Mouse (Mus musculus): ENCODE results near the gene Spatc1l. TPM values are rescaled to one million over a fixed set of nuclear protein-coding genes. Genes with fewer than 3 reads are reported as not detected.

Gene Spatc1l
- polyA plus RNA-seq (2015; fragmentation: Nextera tagmentation; extraction: Ambion mirVana): 0.22 TPM in 1 of 2 replicates, not detected in the other

GRCm38 (mm10) chr10:76561972-76562371, at the start of gene Spatc1l:
Gene Spatc1l (plus strand): TSS chr10:76562272.
- 90% methylated on average over 10 of the region's 10 CpGs for WGBS
- H3K27ac ChIP-seq: no peak within 1 kb of the TSS

GRCm38 (mm10) chr10:76512965-76513583, 49.0 kb upstream of the Spatc1l start:
- Histone ChIP-seq H3K4me3 (no peak overlapping the region), H3K4me2 (no peak overlapping the region), H3K9me3 (replicated peaks) (no peaks in the 10 kb centered on the region), H3K4me1 (no peaks in the 10 kb centered on the region), H3K27me3 (no peaks in the 10 kb centered on the region), H3K27ac (no peak overlapping the region), H3K36me3 (ENCODE audit: poor library complexity, severe bottlenecking) (peaks cover 92% of the 10 kb centered on the region), H3K9ac (no peak overlapping the region)
- 38% methylated on average over 5 of the region's 5 CpGs for WGBS
- ATAC-seq: peak; percentile 67; the same call in 1 of the 2 replicates

More at GRCm38 (mm10) chr10:76561972-76562371, at the start of gene Spatc1l:
- Histone ChIP-seq H3K36me3 (ENCODE audit: poor library complexity, severe bottlenecking) (no peaks in the 10 kb centered on the region), H3K9ac (no peak within 1 kb of the TSS), H3K4me1 (no peaks in the 10 kb centered on the region), H3K4me2 (no peak within 1 kb of the TSS), H3K4me3 (no peak within 1 kb of the TSS), H3K27me3 (no peaks in the 10 kb centered on the region), H3K9me3 (replicated peaks) (no peaks in the 10 kb centered on the region)
- ATAC-seq: no peak

DNA sequence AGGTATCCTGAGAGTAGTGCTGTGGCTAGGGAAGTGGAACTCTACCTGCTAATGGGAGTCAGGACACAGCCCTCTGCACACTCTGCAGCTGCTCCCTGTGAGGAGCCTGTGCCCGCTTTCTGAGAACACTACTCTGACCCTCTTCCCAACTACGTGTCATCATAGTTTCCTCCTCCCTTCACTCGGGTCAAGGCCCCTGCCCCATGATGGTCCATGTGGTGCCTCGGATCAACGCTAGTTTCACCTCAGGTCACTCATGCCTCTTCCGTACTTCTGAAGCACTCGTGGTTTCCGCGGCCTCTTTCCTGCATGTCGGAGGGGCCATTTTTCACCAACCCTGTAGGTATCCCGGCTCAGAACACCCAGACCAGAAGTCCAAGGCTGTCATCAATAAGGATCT, 31.1 kb upstream of the Spatc1l start:
- Histone ChIP-seq H3K9ac (peak overlapping the region; percentile 66), H3K36me3 (ENCODE audit: poor library complexity, severe bottlenecking) (peaks cover 27% of the 10 kb centered on the region), H3K4me2 (peak overlapping the region; percentile 82), H3K4me3 (peak overlapping the region; percentile 68), H3K9me3 (replicated peaks) (no peaks in the 10 kb centered on the region), H3K4me1 (peaks cover 26% of the 10 kb centered on the region), H3K27ac (no peak overlapping the region), H3K27me3 (no peaks in the 10 kb centered on the region)
- WGBS: 2% methylated on average over 11 of the region's 11 CpGs
- peak; percentile 62 for ATAC-seq

GRCm38 (mm10) chr10:76531375-76531774, 30.7 kb upstream of the Spatc1l start, which contains the start of gene Lss:
Gene Lss (plus strand): TSS chr10:76531588.
- Histone ChIP-seq H3K9ac (peak within 1 kb of the TSS; percentile 82), H3K4me1 (peaks cover 26% of the 10 kb centered on the region), H3K4me3 (peak within 1 kb of the TSS; percentile 68), H3K4me2 (peak within 1 kb of the TSS; percentile 82), H3K9me3 (replicated peaks) (no peaks in the 10 kb centered on the region), H3K27ac (peak within 1 kb of the TSS; percentile 61), H3K36me3 (ENCODE audit: poor library complexity, severe bottlenecking) (peaks cover 32% of the 10 kb centered on the region), H3K27me3 (no peaks in the 10 kb centered on the region)
- peak; percentile 99 for ATAC-seq
- WGBS: 1% methylated on average over 37 of the region's 37 CpGs

- Histone ChIP-seq H3K4me2 (peak overlapping the region; percentile 82), H3K27me3 (no peaks in the 10 kb centered on the region), H3K9ac (peak overlapping the region; percentile 82), H3K4me1 (peaks cover 26% of the 10 kb centered on the region), H3K9me3 (replicated peaks) (no peaks in the 10 kb centered on the region), H3K4me3 (peak overlapping the region; percentile 68), H3K27ac (peak overlapping the region; percentile 61), H3K36me3 (ENCODE audit: poor library complexity, severe bottlenecking) (peaks cover 36% of the 10 kb centered on the region)
- peak; percentile 48; the same call in 1 of the 2 replicates for ATAC-seq
- under 1% methylated on average over 14 of the region's 14 CpGs for WGBS
These were observed 30.2 kb upstream of the Spatc1l start for GRCm38 (mm10) chr10:76531828-76532227.

- ATAC-seq: no peak
- no peak overlapping the region for H3K9ac ChIP-seq
- H3K4me3 ChIP-seq: no peak overlapping the region
- no peaks in the 10 kb centered on the region for H3K9me3 ChIP-seq (replicated peaks)
- peaks cover 73% of the 10 kb centered on the region for H3K36me3 ChIP-seq (ENCODE audit: poor library complexity, severe bottlenecking)
- 94% methylated on average over 7 of the region's 7 CpGs for WGBS
- no peak overlapping the region for H3K27ac ChIP-seq
- no peaks in the 10 kb centered on the region for H3K27me3 ChIP-seq
- H3K4me1 ChIP-seq: peaks cover 24% of the 10 kb centered on the region
- H3K4me2 ChIP-seq: no peak overlapping the region
These were observed 26.5 kb upstream of the Spatc1l start for GRCm38 (mm10) chr10:76535526-76535925.

DNA sequence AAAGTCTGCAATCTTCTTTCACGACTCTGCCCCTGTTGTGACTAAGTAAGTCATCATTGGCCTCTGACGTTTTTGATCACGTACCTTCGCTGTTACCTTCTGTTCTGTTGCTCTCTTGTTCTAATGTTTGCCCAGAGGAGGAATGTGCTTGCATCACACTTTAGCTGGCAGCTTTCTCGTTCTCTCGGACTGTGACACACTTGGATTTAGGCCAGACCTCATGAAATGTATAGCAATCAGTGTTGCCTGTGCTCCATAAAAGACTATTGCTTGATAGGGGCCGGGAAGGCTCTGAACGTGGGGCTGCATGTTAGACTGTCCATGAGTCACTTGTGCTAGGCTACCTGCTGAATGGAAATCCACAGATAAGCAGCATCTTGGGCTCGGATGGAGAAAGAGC, 24.5 kb upstream of the Spatc1l start:
- Histone ChIP-seq H3K4me3 (no peak overlapping the region), H3K9me3 (replicated peaks) (no peaks in the 10 kb centered on the region), H3K27ac (no peak overlapping the region), H3K27me3 (no peaks in the 10 kb centered on the region), H3K36me3 (ENCODE audit: poor library complexity, severe bottlenecking) (peaks cover 94% of the 10 kb centered on the region), H3K4me1 (peaks cover 9% of the 10 kb centered on the region), H3K9ac (no peak overlapping the region), H3K4me2 (no peak overlapping the region)
- 78% methylated on average over 9 of the region's 9 CpGs for WGBS
- ATAC-seq: no peak

DNA sequence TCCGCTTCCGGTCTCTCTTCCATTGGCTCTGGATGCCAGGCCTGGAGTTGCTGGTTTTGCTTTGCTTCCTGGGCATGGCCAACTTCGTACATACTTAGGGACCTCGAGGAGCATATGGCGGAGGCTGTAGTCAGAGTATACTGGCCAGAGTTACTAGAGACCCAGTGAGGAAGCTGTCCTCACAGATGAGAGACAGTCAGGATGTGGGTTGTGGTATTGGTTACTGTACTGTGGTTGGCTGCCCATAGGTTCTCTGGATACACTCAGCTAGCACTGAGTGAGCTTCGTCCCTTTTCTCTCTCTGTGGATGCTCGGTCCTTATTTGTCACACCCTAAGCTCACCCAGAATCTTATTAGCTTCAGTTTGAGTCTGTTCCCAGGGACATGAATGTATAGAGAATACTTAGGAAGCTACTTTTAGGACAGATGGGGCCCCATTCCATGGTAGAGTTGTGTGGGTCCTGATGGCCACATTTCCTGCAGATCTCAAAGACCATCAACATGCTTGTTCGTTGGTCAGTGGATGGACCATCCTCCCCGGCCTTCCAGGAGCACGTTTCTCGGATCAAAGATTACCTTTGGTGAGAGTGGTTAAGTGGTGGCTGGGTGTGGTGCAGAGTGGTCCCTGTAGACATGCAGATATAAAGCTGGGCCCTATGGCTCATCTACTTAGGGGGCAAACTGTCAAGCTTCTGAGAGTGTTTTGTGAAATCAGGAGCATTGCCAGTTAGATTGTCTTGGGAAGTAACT, 20.6 kb upstream of the Spatc1l start:
- H3K4me1 ChIP-seq: no peaks in the 10 kb centered on the region
- H3K9me3 ChIP-seq (replicated peaks): no peaks in the 10 kb centered on the region
- H3K36me3 ChIP-seq (ENCODE audit: poor library complexity, severe bottlenecking): peaks cover 100% of the 10 kb centered on the region
- ATAC-seq: no peak
- H3K27me3 ChIP-seq: no peaks in the 10 kb centered on the region
- H3K9ac ChIP-seq: no peak overlapping the region
- no peak overlapping the region for H3K4me3 ChIP-seq
- no peak overlapping the region for H3K27ac ChIP-seq
- WGBS: 95% methylated on average over 11 of the region's 11 CpGs
- no peak overlapping the region for H3K4me2 ChIP-seq

GRCm38 (mm10) chr10:76542636-76543375, 19.3 kb upstream of the Spatc1l start:
- Histone ChIP-seq H3K36me3 (ENCODE audit: poor library complexity, severe bottlenecking) (peaks cover 100% of the 10 kb centered on the region), H3K27ac (no peak overlapping the region), H3K4me3 (no peak overlapping the region), H3K4me2 (no peak overlapping the region), H3K9me3 (replicated peaks) (no peaks in the 10 kb centered on the region), H3K4me1 (no peaks in the 10 kb centered on the region), H3K9ac (no peak overlapping the region), H3K27me3 (no peaks in the 10 kb centered on the region)
- no peak for ATAC-seq
- 92% methylated on average over 10 of the region's 10 CpGs for WGBS

- whole genome bisulfite sequencing: 93% methylated on average over 8 of the region's 8 CpGs
- no peak overlapping the region for H3K9ac ChIP-seq
- H3K27ac ChIP-seq: no peak overlapping the region
- peaks cover 100% of the 10 kb centered on the region for H3K36me3 ChIP-seq (ENCODE audit: poor library complexity, severe bottlenecking)
- no peak overlapping the region for H3K4me3 ChIP-seq
- no peaks in the 10 kb centered on the region for H3K4me1 ChIP-seq
- no peak for ATAC-seq
- H3K4me2 ChIP-seq: no peak overlapping the region
- H3K9me3 ChIP-seq (replicated peaks): no peaks in the 10 kb centered on the region
- no peaks in the 10 kb centered on the region for H3K27me3 ChIP-seq
These were observed 15.5 kb upstream of the Spatc1l start for GRCm38 (mm10) chr10:76546566-76546965.

DNA sequence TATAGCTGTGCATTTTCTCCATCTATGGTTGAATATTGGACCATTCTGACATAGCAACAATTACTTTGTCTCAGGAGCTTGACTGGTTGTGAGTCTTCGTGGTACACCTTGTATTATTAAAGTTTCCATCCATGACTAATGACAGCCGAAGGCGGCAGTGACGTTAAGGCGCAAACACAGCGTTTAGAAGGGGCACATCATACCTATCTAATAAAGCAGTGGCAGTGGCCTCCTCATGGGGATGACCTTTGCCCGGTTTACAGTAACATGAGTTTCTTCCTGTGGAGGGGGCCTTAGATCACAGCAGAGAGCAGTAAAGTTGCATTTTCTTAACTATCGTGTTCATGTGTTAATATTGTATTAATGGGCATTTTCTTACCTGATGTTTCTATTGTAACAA, 13.9 kb upstream of the Spatc1l start:
- Histone ChIP-seq H3K9ac (no peak overlapping the region), H3K9me3 (replicated peaks) (no peaks in the 10 kb centered on the region), H3K4me3 (no peak overlapping the region), H3K27me3 (no peaks in the 10 kb centered on the region), H3K36me3 (ENCODE audit: poor library complexity, severe bottlenecking) (peaks cover 100% of the 10 kb centered on the region), H3K4me1 (no peaks in the 10 kb centered on the region), H3K27ac (no peak overlapping the region), H3K4me2 (no peak overlapping the region)
- 94% methylated on average over 8 of the region's 8 CpGs for WGBS
- no peak for ATAC-seq

GRCm38 (mm10) chr10:76550458-76550857, 11.6 kb upstream of the Spatc1l start:
- Histone ChIP-seq H3K9me3 (replicated peaks) (no peaks in the 10 kb centered on the region), H3K4me3 (no peak overlapping the region), H3K36me3 (ENCODE audit: poor library complexity, severe bottlenecking) (peaks cover 97% of the 10 kb centered on the region), H3K4me2 (no peak overlapping the region), H3K9ac (no peak overlapping the region), H3K27me3 (no peaks in the 10 kb centered on the region), H3K4me1 (no peaks in the 10 kb centered on the region), H3K27ac (no peak overlapping the region)
- ATAC-seq: no peak
- 86% methylated on average over 5 of the region's 5 CpGs for WGBS

Measured in forebrain, embryonic 13.5 days (tissue).